Mouse (Mus musculus) MN1 (cell line): ENCODE results near the gene Unc93a.
"Not testable (repeated sequence)": the region's sequence is repeated elsewhere in the genome, so short reads cannot be mapped to it uniquely, and the experiment has no call there.

Experiments
- DNase-seq: peaks from one replicate; pipeline ENCODE4 v3.0.0-alpha.2; 2016; ENCODE audit warnings: low spot score

The Unc93a gene

DNA sequence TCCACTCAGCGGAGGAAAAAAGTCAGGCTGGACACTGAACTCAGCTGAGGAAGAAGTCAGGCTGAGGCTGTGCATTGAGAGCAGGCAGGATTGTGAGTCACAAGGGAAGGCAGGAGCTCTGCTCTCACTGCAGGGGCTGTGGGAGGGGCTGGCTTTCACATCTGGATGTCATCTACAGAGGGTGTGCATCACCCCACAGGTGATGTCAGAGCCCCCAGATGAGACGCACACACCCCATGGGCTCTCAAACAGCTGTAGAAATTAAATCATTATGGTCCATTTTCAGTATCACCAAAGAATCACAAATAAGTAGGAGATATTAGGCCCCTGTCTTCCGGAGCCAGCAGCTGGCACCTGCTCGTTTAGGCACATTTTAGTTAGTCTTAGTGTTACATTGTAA, at the start of gene Unc93a:
Unc93a (minus strand) TSS at position 101 of the 400 bp plus-strand sequence.
- not testable (repeated sequence) for DNase-seq

DNA sequence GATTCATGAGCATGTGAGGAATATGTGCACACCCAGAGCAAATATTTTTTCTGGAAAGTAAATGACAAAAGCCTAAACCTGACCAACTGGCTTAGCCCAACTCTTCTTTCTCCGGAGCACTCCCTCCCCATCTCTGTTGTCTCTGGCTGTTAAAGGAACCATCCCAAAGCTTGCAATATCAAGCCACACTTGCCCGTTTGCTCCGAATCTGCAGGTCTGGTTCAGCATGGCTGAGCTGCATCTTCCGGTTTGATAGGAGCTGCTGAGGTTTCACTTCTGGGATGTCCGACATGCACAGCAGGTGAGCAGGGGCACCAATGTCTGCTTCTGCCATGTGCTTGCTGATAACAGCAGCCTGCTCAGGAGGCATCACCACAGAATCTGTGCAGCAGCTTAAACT, 48.9 kb upstream of the Unc93a start:
- DNase-seq: not testable (repeated sequence)

DNA sequence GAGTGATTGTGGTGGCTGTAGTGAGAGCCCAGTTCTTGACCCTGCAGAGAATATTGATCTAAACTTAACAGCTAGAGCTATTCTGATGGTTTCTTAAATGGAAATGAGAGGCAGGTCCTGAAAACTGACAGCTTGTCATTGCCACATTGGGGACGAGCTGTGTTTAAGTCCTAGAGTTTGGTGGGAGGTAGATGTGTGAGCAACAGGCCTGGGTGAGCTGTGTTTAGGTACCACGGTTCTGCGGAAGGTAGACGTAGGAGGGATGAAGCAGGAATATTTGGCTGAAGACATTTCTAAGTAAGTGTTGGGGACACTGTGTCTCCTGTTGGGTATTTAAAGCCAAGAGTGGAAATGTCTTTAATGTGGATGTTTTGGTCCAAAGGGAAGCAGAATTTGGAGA, 47.4 kb upstream of the Unc93a start:
- DNase-seq: not testable (repeated sequence)

GRCm38 (mm10) chr17:13177796-13178195, 46.2 kb upstream of the Unc93a start:
- not testable (repeated sequence) for DNase-seq

- not testable (repeated sequence) for DNase-seq
Measured at GRCm38 (mm10) chr17:13175609-13176008, 44.0 kb upstream of the Unc93a start.

DNA sequence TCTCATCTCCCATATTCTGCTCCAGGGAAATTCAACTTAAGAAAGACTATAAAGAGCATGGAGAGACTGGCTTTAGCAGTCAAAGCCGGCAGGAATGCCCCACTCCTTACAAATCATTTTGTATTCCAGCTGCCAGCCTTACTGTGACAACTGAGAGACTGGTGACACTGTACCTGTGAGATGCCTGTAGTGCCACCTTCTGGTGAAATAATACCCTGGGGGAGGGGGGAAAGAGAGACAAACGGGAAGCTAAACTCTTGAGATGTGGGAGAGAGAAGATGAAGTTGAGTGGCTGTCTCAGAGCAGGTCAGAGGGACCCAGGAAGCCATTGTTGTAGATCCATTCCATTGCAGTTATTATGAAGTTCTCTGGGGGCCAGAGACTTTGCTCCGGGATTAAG, 42.4 kb upstream of the Unc93a start:
- not testable (repeated sequence) for DNase-seq

DNA sequence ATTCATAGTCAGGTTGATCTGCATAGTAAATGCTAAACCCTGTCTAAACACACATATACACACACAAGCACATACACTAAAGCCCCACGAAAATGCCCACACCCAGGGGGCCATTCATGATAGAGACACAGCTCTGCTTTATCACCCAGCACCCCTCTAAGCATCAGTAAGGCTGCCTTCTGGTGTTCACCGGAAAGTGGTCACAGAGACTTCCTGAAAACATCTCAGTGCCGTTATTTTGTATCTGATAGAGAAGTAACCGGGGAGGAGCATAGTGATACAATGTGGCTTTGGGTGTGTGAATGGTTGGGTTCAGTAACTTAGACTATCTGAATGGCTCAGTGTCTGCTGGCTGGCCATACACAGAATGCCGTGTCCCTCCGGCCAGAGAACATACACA, 42.0 kb upstream of the Unc93a start:
- not testable (repeated sequence) for DNase-seq

GRCm38 (mm10) chr17:13146128-13146527, 14.5 kb upstream of the Unc93a start:
- not testable (repeated sequence) for DNase-seq

- DNase-seq: not testable (repeated sequence)
Measured at GRCm38 (mm10) chr17:13144580-13145215, 13.1 kb upstream of the Unc93a start.

DNA sequence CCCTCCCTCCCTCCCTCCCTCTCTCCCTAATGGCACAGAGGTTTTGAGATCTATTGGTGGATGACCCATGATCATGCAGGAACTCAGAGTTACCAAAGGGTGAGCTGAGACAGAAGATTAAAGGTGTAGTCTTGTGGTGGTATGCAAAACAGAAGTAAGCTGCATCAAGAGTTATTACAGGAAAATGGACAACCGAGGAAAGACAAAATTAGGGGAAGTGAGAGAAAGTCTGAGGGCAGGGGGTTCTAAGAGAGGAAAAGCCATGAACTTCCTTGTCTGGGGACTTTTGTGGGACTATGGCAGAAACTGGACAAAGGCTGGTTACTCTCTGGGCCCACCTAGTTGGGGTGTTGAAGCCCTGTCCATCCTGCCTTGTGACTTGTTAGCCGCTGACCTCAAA, 11.1 kb upstream of the Unc93a start:
- not testable (repeated sequence) for DNase-seq

- not testable (repeated sequence) for DNase-seq
Measured at GRCm38 (mm10) chr17:13135356-13135755, 3.7 kb upstream of the Unc93a start.

- peak; percentile 6 for DNase-seq
Measured at GRCm38 (mm10) chr17:13132352-13132751, 742 bp upstream of the Unc93a start.

GRCm38 (mm10) chr17:13129737-13130465, 1.7 kb downstream of the Unc93a start:
- not testable (repeated sequence) for DNase-seq

DNA sequence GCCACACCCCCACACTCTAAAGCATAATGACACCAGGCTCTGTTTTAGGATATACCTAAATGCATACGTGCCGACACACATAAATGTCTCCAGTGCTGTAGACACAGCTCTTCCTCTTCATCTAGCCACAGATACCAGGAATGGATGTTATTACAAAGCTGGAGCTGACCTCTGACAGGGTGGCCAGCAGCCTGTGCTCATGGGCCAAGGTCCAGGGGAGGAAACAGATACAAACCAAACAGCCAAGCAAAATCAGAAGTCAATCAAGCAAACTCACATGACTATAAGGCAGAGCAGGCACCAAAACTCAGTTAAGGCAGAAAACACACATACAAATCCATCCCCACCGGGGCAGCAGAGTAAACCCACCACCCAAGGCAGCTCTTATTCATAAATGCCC, 2.3 kb downstream of the Unc93a start:
- not testable (repeated sequence) for DNase-seq

DNA sequence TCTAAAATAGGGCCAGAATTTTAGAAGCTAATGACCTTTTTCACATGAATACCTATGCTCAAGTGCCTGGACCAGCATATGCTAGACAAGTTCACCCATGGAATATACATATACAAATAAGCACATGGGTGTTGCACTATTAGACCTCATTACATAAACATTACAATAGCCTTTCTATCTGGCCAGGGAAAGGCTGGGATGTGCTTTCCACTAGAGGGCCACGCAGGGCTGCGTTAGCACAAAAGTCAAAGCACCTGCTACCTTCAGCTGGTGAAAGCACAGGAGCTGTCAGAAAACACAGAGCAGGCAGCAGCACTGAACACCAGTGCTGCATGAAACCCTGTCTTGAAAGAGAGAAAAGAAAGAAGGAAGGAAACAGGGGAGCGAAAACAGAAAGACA, 7.4 kb downstream of the Unc93a start:
- not testable (repeated sequence) for DNase-seq

- DNase-seq: not testable (repeated sequence)
Measured at GRCm38 (mm10) chr17:13123308-13124038, 8.1 kb downstream of the Unc93a start.

- not testable (repeated sequence) for DNase-seq
Measured at GRCm38 (mm10) chr17:13112504-13113291, 18.9 kb downstream of the Unc93a start.

GRCm38 (mm10) chr17:13106563-13106962, 25.0 kb downstream of the Unc93a start:
- DNase-seq: not testable (repeated sequence)

DNA sequence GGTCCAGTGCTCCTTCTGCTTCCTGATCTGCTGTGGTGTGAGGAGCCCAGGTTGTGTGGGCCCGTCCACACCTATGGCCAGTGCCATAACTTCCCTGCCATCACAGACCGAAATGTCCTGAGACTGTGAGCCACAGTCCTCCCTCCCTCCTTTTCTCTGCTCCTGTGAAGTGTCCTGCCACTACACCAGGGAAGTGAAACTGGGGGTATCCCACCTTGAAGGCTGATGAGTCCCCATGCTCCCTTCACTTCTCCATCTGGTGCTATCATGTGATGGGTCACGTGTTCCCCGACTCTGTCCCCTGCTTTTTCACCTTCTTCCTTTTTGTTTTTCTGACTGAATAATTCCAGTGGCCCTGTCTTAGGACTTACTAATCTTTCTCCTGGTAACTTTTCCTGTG, 38.6 kb downstream of the Unc93a start:
- not testable (repeated sequence) for DNase-seq

DNA sequence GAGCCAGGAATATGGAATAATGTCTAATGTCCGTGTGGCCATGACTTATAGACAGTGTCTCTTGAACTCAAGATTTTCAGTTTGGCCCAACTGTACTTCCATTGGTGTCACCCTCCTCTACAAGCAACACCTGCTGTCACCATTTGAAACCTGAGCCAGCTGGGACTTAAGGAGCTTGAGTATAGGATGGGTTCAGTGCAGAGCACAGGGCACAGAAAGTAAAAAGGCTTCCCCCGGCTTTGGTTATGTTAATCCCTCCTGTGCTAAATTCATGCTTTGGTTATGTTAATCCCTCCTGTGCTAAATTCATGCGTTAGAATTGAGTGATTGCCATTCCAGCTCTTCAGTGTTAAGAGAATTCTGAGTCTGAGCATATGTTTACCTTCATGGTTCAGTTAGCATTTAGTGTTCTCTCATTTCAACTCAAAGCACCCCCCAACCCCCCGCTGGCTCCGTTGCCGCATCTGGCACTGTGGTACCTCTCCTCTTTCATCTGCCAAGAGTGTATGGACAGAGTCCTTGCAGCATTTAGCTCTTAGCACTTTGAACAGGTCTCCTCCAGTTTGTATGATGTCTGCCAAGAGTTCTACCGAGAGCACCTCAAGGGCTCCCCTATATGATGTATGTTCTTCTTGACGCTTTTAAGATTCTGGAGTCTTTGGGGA, 39.4 kb downstream of the Unc93a start:
- DNase-seq: not testable (repeated sequence)

DNA sequence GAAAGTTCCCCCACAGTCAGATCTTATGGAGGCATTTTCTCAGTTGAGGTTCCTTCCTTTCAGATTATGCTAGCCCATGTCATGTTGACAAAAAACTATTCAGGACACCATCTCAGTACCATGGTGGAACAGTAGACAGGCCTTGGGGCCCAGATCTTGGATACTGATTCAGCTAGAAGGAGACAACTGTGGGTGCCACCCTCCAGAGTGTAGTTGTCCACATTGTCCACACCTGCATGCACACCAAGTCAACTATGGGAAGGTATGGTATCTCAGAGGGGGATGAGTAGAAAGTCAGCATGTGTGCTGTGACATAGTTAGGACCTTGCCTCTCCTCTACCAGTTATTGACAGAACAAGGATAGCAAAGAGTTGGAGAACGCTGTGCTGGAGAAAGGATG, 40.1 kb downstream of the Unc93a start:
- not testable (repeated sequence) for DNase-seq
